Mouse (Mus musculus) embryo, embryonic 9.5 days (tissue): ENCODE measurements around the gene Duoxa1.
"Not testable (repeated sequence)": the region's sequence is repeated elsewhere in the genome, so short reads cannot be mapped to it uniquely, and the experiment has no call there.

ENCODE experiments used
- DNase-seq: peaks from one replicate; pipeline ENCODE4 v3.0.0-alpha.2; 2017; ENCODE audit errors: extremely low spot score

Gene Duoxa1

GRCm38 (mm10) chr2:122313536-122313935, at the start of gene Duoxa1:
Gene Duoxa1 (minus strand): TSS chr2:122313730.
- no peak for DNase-seq

- DNase-seq, result no peak
Observed at GRCm38 (mm10) chr2:122362622-122363523, 49.3 kb upstream of the Duoxa1 start.

DNA sequence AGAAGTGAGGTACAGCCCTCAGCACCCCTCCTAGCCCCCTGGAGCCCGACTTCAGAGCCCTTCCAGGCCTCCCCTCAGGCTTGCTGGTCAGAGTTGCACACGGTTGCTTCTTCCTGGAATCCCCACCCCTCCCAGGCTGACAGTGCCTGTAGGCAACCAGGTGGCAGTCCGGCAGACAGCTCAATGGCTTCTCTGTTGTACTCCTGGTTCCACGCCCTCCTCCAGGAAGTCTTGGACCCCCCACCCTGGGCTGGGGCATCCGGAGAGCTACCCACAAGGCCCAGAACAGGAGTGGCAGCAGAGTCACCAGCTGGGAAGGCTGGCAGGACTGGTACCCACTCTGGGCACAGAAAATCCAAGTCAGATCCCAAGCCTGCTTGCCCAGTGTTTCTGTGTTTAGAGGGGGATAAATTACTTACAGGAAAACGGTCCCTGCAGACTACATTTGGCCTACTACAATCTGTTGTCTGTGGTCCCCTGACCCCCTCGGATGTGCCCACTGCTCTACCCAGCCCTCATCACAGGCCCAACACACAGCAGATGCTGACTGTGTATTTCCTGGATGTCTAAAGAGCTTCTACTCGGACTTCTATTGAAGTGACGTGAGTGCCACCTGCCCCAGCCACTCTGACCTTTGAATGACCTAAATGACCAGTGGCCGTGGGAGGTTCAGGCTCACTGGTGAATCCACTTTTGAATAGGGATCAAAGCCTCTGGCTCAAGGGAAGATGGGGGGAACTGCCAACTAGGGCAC, 48.5 kb upstream of the Duoxa1 start:
- DNase-seq, result no peak

DNA sequence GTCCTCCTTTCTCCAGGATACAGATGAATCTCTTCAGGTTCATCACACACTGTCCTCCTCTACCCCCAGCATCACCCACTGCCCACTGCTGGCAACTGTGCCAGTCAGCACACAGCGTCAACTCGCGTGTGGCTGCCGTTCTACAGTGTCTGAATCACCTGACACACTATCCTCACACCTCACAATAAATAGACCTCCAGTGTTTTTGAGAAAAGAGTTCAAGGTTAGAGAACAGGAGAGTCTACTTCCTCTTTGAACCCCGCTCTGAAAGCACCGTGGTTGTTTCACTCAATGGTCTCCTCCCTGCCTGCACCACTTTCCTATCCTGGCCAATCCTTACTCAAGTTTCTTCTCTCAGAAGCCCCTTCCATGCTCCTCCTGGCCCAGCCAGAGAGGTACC, 47.7 kb upstream of the Duoxa1 start:
- DNase-seq, result no peak

- no peak for DNase-seq
Observed at GRCm38 (mm10) chr2:122360310-122360709, 46.8 kb upstream of the Duoxa1 start.

GRCm38 (mm10) chr2:122356187-122356586, 42.7 kb upstream of the Duoxa1 start:
- no peak for DNase-seq

DNA sequence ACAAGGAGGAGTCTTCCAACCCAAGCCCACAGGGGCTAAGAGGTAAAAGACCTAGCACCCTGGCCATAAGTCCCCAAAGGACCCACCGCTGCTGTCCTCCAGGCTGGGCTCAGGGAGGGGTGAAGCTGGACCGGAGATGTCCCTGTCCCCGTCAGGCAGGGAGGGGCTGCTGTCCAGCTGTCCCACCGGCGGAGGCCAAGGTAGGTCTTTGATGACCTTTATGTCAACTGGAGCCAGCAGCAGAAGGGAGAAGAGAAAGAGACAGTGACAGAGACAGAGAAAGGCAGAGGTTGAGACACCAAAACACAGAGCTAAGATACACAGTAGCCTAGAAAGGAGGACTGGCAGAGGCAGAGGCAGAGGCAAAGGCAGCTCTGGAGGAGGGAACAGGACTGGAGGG, 41.9 kb upstream of the Duoxa1 start:
- no peak for DNase-seq

- no peak for DNase-seq
Observed at GRCm38 (mm10) chr2:122354191-122354929, 40.8 kb upstream of the Duoxa1 start.

- DNase-seq, result no peak
Observed at GRCm38 (mm10) chr2:122353765-122354164, 40.2 kb upstream of the Duoxa1 start.

GRCm38 (mm10) chr2:122352992-122353391, 39.5 kb upstream of the Duoxa1 start:
- DNase-seq, result no peak

DNA sequence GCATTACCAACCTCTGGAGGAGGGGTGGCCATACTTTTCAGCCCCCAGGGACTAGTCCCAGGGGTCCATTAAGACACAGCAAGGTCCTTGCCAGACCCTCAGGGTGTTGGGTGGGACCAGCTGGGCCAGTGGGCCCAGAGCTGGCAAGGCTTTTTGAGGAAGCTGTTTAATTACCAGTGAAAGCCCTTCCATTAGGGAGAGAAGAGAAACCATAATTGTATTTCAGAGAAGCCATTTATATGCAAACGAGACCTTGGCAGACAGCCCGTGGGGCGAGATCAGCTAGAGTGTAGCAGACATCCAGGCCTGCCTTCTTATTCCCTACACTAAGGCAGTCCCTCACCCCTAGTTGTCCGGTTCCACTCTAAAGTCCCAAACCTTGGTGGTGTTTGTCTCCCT, 38.4 kb upstream of the Duoxa1 start:
- no peak for DNase-seq

DNA sequence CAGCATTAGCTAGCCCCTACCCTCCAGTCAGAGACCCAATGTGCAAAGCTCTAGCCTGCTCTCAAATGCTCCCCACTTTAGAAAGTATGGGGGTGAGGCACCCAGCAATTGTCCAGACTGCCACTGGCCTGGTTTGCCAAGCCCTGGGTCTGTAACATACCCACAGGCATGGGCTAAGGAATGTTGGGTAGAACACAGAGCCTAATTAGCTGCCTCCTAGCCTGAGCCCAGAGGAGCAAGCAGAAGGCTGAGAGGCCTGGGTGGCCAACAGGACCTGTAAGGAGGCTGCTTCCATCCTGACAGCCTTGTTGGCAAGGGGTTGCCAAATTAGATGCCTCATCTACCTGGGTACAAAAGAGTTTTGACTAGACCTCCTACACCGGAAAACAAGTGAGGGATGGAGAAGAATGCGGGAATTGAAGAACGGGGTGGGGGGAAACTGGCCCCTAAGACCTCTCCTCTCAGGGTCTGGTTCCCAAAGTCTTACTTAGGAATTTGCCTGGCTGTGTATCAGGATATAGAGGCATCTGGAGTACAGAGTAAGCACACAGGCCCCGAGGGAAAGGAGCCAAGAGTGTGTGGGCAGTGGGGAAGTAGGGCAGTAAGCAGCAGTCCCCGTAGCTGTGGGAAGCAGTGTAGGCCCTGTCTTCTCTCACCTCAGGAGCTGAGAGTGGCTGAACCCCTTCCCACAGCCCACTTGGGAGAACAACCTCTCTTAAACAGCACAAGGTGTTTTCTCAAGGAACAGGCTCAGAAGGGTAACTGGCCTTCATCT, 37.8 kb upstream of the Duoxa1 start:
- DNase-seq, result no peak

GRCm38 (mm10) chr2:122349136-122349785, 35.7 kb upstream of the Duoxa1 start:
- DNase-seq, result peak; percentile 61

DNA sequence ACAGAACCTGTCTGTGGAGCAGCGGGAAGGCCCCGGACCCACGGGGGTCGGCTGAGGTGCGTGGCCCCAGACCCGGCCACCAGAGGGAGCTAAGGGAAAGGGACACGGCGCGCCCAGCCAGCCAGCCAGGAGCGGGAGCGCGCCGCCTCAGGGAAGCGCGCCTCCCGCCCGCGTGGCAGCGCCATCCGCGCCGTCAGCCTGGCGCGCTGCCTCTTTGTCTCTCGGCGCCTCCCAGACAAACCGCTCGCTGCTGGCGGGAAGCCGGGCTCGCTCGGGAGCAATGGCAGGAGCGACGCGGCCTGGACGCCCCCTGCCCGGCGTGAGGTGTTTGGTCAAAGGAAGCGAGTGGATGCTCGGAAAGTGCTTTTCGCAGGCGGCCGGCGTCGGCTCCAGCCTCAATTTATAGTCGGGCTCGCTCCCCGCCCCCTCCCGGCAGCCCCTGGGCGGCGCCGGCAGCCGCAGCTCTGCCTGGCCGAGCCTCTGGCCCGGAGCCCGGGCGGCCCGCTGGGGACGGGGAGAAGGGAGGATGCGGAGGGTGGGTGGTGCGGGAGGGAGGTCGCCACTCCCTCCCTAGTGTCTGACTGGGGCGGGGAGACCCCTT, 35.1 kb upstream of the Duoxa1 start:
- peak; percentile 89 for DNase-seq

- DNase-seq, result no peak
Observed at GRCm38 (mm10) chr2:122347257-122347656, 33.7 kb upstream of the Duoxa1 start.

GRCm38 (mm10) chr2:122346164-122346563, 32.6 kb upstream of the Duoxa1 start:
- not testable (repeated sequence) for DNase-seq

DNA sequence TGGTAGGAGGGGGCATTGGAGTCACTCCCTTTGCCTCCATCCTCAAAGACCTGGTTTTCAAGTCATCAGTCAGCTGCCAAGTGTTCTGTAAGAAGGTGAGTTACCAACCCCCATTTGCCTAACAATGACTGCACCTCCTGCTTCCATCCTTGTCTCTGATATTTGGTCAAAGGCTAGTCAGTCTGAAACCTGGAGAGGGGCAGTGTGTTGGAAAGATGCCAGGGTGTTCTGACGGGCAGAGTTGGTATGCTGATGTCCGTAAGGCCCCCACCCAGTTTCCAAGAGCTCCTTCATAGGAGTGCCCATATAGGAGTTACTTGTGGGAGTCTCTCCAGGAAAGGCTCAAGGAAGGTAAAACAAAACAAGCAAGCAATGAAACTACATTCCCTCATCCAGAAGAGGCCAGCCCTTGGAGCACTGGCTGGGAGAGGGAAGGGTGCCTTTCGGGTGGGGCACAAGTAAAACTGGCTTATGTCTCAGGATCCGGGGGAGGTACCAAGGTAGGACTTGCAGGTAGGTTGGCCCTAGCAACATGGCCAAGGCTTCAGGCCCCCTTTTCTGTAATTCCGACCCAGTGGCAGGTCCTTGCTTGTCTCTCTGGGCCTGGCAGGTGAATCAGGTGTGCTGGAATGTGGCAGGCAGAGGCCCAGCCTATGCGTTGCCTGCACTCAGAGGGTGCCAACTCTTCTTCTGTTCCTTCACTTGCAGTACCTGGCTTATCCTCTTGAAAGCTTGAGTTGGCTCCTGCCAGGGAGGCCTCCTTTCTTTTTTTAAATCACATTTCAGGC, 31.8 kb upstream of the Duoxa1 start:
- no peak for DNase-seq

- no peak for DNase-seq
Observed at GRCm38 (mm10) chr2:122337291-122337690, 23.8 kb upstream of the Duoxa1 start.

DNA sequence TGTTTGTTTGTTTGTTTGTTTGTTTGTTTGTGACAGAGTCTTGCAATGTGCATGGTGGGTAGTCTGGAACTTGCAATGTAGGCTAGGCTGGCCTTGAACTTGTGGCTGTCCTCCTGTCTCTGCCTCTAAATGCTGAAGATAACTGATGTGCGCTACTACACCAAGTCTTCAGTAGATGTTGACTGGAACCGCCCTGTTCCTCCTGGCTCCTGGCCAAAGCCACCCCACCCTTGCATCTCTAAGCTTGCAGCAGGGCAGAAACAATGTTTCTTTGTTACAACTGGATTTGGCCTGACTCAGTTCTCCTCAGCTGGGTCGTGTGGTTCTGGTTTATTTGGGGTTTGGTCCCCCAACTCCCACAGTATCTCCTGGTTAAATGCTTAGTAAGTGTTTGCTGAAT, 20.6 kb upstream of the Duoxa1 start:
- no peak for DNase-seq

DNA sequence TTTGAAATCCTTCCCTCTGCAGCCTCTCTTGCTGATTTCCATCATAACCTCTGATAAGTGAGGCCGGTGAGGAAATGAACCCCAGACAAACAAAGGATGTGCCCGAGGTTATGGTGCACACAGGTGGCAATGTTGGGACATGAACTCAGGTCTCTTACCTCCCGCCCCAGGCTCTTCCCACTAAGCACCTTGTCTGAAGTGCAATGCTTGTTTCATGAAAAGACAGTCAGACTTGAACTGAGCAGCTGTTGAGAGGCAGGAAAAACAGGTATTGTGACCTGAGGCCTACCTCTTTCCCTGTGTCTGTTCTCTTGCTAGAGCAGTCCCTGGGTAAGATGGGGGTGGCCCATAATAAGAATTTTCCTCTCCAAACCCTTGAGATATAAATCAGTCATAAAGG, 18.7 kb upstream of the Duoxa1 start:
- DNase-seq, result no peak
